Mouse (Mus musculus): ENCODE measurements around the gene Naxd. TPM values are rescaled to one million over a fixed set of nuclear protein-coding genes. Genes with fewer than 3 reads are reported as not detected.

The Naxd gene
- polyA plus RNA-seq, 1 experiment from 2014 or later = 108 TPM

DNA sequence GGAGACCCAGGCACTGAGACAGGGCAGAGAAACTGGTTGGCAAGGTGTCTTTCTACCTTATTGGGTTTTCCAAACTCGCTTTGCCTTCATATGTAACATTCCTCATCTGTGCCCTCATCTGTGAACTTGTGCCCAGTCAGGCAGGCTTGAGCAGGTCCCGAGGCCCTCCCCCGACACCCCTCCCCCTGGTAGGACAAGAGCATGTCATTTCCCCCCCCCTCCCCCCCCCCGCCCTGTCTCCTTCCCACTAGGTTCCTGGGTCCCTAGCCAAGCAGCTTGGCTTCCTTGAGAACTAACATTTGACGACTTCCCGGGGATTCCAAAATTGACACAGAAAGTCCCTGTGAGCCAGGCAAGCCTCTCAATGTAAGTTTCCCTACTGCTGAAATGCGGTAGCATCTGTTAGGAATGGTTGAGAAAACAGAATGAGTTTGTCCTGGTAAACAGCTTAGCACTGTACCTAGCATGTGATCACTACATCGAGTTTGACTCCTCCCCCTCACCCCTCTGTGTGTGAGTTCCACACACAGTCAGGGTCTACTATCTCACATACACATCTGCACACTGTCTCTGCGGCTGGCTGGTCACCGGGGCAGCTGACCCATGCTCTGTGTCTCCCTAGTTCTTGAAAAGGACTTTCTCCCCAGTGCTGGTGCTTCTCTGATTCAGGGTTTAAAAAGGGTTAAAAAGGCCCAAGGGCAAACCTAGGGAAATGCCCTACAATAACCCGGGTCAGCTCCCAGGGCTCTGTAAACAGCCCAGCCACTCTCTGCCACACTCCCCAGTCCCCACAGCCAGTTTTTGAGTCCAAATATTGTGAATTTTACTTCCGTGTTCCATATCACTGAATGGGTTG, 39.1 kb upstream of the Naxd start:
- no peak for DNase-seq (ENCODE audit: low spot score)
- H3K9me3 ChIP-seq (ENCODE audit: control insufficient read depth, low read length) = no peaks in the 10 kb centered on the region
- 56% methylated on average over 11 of the region's 12 CpGs for WGBS

DNA sequence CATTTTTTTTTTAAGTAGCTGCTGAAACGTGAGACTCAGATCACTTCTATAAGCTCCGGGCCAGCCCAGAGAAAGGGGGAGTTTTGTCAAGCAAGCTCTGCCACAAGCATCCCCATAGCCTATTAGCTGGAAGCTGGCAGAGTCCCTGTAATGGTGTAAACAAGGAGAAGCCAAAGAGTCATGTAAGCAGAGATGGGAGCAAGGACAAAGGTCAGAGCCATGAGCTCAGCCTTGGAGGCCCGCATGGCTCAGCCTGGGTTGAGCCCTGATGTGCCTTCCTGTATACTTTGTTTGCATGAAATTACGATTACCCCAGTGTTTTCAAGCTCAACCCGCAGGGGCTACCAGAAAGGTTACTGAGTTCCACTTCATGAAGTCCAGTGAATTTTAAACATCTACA, 38.3 kb upstream of the Naxd start:
- H3K36me3 ChIP-seq (ENCODE audit: control insufficient read depth, insufficient read depth, low read length) = no peaks in the 10 kb centered on the region
- no peaks in the 10 kb centered on the region for H3K27me3 ChIP-seq (ENCODE audit: control insufficient read depth, insufficient read depth, low read length)
- WGBS = 41% methylated on average over 5 of the region's 5 CpGs
- DNase-seq (ENCODE audit: low spot score) (no peak), ATAC-seq (ENCODE audit: insufficient read depth, low FRiP score, low TSS enrichment) (no peak)
- no peak overlapping the region for H3K4me3 ChIP-seq (ENCODE audit: low read depth, low read length)
- H3K4me1 ChIP-seq (ENCODE audit: control insufficient read depth, insufficient read depth, low read length) = 0 out of 2 replicates have a peak, but pooled peaks cover 2% of the 10 kb centered on the region
- no peak overlapping the region for H3K27ac ChIP-seq (ENCODE audit: low read depth, low read length)
- no peak overlapping the region for H3K4me2 ChIP-seq (ENCODE audit: low read depth)
- H3K9me3 ChIP-seq (ENCODE audit: control insufficient read depth, low read length) = no peaks in the 10 kb centered on the region
- H3K9ac ChIP-seq (ENCODE audit: low read length) = no peak overlapping the region

More for the DNA sequence above, 39.1 kb upstream of the Naxd start:
- no peak overlapping the region for H3K4me3 ChIP-seq (ENCODE audit: low read depth, low read length)
- no peaks in the 10 kb centered on the region for H3K36me3 ChIP-seq (ENCODE audit: control insufficient read depth, insufficient read depth, low read length)
- no peaks in the 10 kb centered on the region for H3K27me3 ChIP-seq (ENCODE audit: control insufficient read depth, insufficient read depth, low read length)
- no peak overlapping the region for H3K27ac ChIP-seq (ENCODE audit: low read depth, low read length)
- 0 out of 2 replicates have a peak, but pooled peaks cover 2% of the 10 kb centered on the region for H3K4me1 ChIP-seq (ENCODE audit: control insufficient read depth, insufficient read depth, low read length)
- no peak for ATAC-seq (ENCODE audit: insufficient read depth, low FRiP score, low TSS enrichment)
- no peak overlapping the region for H3K9ac ChIP-seq (ENCODE audit: low read length)
- H3K4me2 ChIP-seq (ENCODE audit: low read depth) = no peak overlapping the region

DNA sequence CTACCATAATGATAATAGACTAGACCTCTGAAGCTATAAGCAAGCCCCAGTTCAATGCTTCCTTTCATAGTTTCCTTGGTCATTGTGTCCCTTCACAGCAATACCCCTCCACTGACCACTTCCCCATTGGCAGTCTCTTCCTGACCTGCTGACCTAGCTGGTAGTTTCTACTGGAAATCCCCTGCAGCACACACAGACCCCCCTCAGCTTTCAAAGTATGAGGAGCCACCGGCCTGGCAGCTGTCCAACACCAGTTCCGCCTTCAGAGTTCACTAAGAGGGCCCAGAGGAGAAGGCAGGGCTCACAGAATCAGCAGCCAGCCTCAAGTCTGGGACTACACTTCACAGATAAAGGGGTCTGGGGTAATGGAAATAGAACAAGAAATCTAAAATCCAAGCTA, 36.4 kb upstream of the Naxd start:
- 46% methylated on average over 2 of the region's 2 CpGs for WGBS
- Histone ChIP-seq H3K36me3 (ENCODE audit: control insufficient read depth, insufficient read depth, low read length) (no peaks in the 10 kb centered on the region), H3K4me3 (ENCODE audit: low read depth, low read length) (no peak overlapping the region), H3K9me3 (ENCODE audit: control insufficient read depth, low read length) (no peaks in the 10 kb centered on the region), H3K4me1 (ENCODE audit: control insufficient read depth, insufficient read depth, low read length) (0 out of 2 replicates have a peak, but pooled peaks cover 2% of the 10 kb centered on the region), H3K27me3 (ENCODE audit: control insufficient read depth, insufficient read depth, low read length) (no peaks in the 10 kb centered on the region), H3K9ac (ENCODE audit: low read length) (no peak overlapping the region), H3K4me2 (ENCODE audit: low read depth) (no peak overlapping the region), H3K27ac (ENCODE audit: low read depth, low read length) (no peak overlapping the region)
- no peak for DNase-seq (ENCODE audit: low spot score)
- no peak for ATAC-seq (ENCODE audit: insufficient read depth, low FRiP score, low TSS enrichment)

DNA sequence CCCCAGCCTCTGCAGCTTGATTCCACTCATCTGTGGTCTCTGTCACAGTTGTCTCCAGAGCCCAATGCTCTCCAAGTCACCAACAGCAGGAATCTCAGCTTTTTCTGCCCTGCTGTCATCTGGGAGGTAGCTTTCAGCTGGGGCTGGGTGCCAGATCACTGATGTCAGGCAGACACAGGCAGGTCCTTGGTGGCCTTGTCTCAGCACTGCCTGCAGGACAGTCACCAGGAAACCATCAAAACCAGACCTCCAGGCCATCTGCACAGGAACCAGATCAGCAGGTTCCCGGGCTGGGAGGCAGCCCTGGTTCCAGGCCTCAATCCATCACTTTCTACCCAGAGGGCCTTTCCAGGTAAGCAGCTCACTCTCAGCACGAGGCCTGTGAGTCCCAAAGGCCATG, 35.5 kb upstream of the Naxd start:
- Histone ChIP-seq H3K4me2 (ENCODE audit: low read depth) (no peak overlapping the region), H3K4me3 (ENCODE audit: low read depth, low read length) (no peak overlapping the region), H3K4me1 (ENCODE audit: control insufficient read depth, insufficient read depth, low read length) (0 out of 2 replicates have a peak, but pooled peaks cover 2% of the 10 kb centered on the region), H3K36me3 (ENCODE audit: control insufficient read depth, insufficient read depth, low read length) (no peaks in the 10 kb centered on the region), H3K9ac (ENCODE audit: low read length) (no peak overlapping the region), H3K27me3 (ENCODE audit: control insufficient read depth, insufficient read depth, low read length) (no peaks in the 10 kb centered on the region), H3K27ac (ENCODE audit: low read depth, low read length) (no peak overlapping the region), H3K9me3 (ENCODE audit: control insufficient read depth, low read length) (no peaks in the 10 kb centered on the region)
- ATAC-seq (ENCODE audit: insufficient read depth, low FRiP score, low TSS enrichment) (no peak), DNase-seq (ENCODE audit: low spot score) (no peak)
- 72% methylated on average over 2 of the region's 2 CpGs for WGBS

DNA sequence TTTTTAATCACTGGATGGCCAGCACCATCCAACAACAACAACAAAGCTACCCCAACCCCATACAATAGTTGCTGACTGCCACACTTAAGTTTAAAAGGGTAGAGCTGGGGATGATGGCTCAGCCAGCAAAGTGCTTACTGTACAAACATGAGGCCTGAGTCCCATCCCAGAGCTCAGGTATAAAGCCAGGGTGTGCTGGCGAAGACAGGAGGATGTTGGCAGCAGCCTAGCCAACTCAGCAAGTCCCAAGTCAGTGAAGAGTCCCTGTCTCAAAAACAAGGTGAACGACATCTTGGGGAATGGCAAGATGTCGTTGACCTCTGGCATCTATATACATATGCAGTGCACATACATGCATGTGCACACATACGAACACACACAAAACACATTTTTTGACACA, 34.7 kb upstream of the Naxd start:
- Histone ChIP-seq H3K27me3 (ENCODE audit: control insufficient read depth, insufficient read depth, low read length) (no peaks in the 10 kb centered on the region), H3K9me3 (ENCODE audit: control insufficient read depth, low read length) (no peaks in the 10 kb centered on the region), H3K4me1 (ENCODE audit: control insufficient read depth, insufficient read depth, low read length) (0 out of 2 replicates have a peak, but pooled peaks cover 2% of the 10 kb centered on the region), H3K4me3 (ENCODE audit: low read depth, low read length) (no peak overlapping the region), H3K36me3 (ENCODE audit: control insufficient read depth, insufficient read depth, low read length) (no peaks in the 10 kb centered on the region), H3K4me2 (ENCODE audit: low read depth) (no peak overlapping the region), H3K27ac (ENCODE audit: low read depth, low read length) (no peak overlapping the region), H3K9ac (ENCODE audit: low read length) (no peak overlapping the region)
- 96% methylated on average over 4 of the region's 4 CpGs for WGBS
- no peak for DNase-seq (ENCODE audit: low spot score)
- no peak for ATAC-seq (ENCODE audit: insufficient read depth, low FRiP score, low TSS enrichment)

DNA sequence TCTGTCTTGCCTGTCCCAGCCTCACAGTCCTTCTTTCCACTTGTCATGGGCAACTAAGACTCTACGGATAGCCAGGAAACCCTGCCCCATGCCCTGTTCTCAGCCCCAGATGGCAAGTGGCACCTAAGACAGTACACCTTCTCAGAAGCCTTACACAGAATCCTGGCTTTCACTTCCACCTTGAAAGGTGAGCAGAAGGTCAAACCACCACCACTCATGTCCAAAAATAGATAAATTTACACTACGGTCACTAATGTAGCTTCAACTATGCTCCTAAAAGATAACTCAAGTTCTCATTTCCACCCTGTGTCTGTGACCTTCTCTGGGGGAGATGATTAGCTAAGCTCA, 33.8 kb upstream of the Naxd start:
- Histone ChIP-seq H3K4me2 (ENCODE audit: low read depth) (no peak overlapping the region), H3K9me3 (ENCODE audit: control insufficient read depth, low read length) (no peaks in the 10 kb centered on the region), H3K36me3 (ENCODE audit: control insufficient read depth, insufficient read depth, low read length) (no peaks in the 10 kb centered on the region), H3K27ac (ENCODE audit: low read depth, low read length) (no peak overlapping the region), H3K27me3 (ENCODE audit: control insufficient read depth, insufficient read depth, low read length) (no peaks in the 10 kb centered on the region), H3K4me1 (ENCODE audit: control insufficient read depth, insufficient read depth, low read length) (0 out of 2 replicates have a peak, but pooled peaks cover 2% of the 10 kb centered on the region), H3K4me3 (ENCODE audit: low read depth, low read length) (no peak overlapping the region), H3K9ac (ENCODE audit: low read length) (no peak overlapping the region)
- 97% methylated on average over 2 of the region's 2 CpGs for WGBS
- no peak for ATAC-seq (ENCODE audit: insufficient read depth, low FRiP score, low TSS enrichment)
- no peak for DNase-seq (ENCODE audit: low spot score)

DNA sequence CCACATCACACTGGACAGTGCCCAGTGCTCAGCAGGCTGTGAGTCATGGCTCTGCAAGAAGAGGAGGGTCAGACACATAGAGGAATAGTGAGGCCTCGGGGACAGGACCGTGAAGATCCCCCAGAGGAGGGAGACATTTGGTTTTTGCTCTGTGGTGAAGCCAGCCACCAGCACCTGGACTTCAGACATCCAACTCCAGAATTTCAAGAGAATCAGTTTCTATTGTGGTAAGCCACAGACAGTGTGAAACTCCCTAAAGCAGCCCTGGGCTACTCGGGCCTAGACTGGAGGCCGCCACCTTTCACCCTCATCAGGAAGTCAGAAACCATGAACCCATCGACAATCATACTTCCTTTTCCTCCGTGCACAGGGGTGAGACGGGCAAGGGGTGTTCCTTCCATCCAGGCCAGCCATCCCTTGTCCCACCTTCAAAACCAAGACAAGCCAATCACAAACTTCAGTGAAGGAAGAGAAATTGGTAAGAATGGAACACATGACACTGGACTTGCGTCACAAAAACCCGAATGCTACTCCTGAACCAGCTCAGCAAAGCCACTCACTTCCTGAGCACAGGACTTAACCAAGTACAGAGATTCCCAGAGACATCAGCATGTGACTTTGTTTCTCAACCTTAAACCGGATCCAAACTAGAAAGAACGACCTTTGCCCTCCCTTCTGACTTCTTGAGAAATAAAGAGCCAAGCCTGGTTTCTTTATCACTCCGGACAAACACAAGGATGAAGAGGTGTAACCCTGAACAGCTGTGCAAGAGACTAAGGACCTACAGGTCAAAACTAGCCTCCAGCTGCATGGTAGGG, 33.2 kb upstream of the Naxd start:
- Histone ChIP-seq H3K36me3 (ENCODE audit: control insufficient read depth, insufficient read depth, low read length) (no peaks in the 10 kb centered on the region), H3K4me1 (ENCODE audit: control insufficient read depth, insufficient read depth, low read length) (no peaks in the 10 kb centered on the region), H3K4me3 (ENCODE audit: low read depth, low read length) (no peak overlapping the region), H3K27me3 (ENCODE audit: control insufficient read depth, insufficient read depth, low read length) (no peaks in the 10 kb centered on the region), H3K4me2 (ENCODE audit: low read depth) (no peak overlapping the region), H3K9ac (ENCODE audit: low read length) (no peak overlapping the region), H3K9me3 (ENCODE audit: control insufficient read depth, low read length) (no peaks in the 10 kb centered on the region), H3K27ac (ENCODE audit: low read depth, low read length) (no peak overlapping the region)
- DNase-seq (ENCODE audit: low spot score) = no peak
- no peak for ATAC-seq (ENCODE audit: insufficient read depth, low FRiP score, low TSS enrichment)
- 78% methylated on average over 12 of the region's 12 CpGs for WGBS

DNA sequence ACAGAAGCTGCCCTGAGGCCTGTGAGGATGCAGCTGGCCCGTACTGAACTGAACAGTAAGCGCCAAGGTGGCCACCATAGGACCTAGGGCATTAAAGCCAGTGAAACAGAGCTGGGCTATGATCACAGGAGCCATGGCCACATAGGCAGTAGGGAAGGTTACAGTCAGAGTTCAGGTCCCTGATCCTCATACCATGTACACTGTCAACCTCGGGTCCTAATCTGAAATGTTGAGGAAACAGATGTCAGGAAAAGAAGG, 32.7 kb upstream of the Naxd start:
- H3K9ac ChIP-seq (ENCODE audit: low read length) = no peak overlapping the region
- no peak overlapping the region for H3K4me2 ChIP-seq (ENCODE audit: low read depth)
- H3K4me3 ChIP-seq (ENCODE audit: low read depth, low read length) = no peak overlapping the region
- no peaks in the 10 kb centered on the region for H3K27me3 ChIP-seq (ENCODE audit: control insufficient read depth, insufficient read depth, low read length)
- ATAC-seq (ENCODE audit: insufficient read depth, low FRiP score, low TSS enrichment) = no peak
- H3K27ac ChIP-seq (ENCODE audit: low read depth, low read length) = no peak overlapping the region
- DNase-seq (ENCODE audit: low spot score) = no peak
- WGBS = 76% methylated on average over 3 of the region's 3 CpGs
- H3K36me3 ChIP-seq (ENCODE audit: control insufficient read depth, insufficient read depth, low read length) = no peaks in the 10 kb centered on the region
- no peaks in the 10 kb centered on the region for H3K4me1 ChIP-seq (ENCODE audit: control insufficient read depth, insufficient read depth, low read length)
- H3K9me3 ChIP-seq (ENCODE audit: control insufficient read depth, low read length) = no peaks in the 10 kb centered on the region

DNA sequence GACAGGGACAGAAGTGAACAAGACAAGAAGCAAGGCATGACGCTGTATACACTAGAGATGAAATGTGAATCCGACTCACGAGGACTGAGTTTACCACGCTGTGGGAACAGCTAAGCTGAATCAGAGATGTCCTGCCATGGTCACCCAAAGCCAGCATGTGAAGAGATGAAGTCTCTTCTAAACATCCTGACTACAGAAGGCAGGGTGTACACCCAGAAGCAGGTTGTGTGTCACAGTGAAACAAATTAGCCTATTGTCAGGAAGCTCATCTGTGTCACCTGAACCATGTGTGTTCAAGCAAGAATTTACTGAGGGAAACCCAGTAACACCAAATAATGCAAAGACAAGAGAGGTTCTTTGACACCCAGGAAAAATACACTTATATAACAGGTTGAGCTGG, 31.7 kb upstream of the Naxd start:
- Histone ChIP-seq H3K27ac (ENCODE audit: low read depth, low read length) (no peak overlapping the region), H3K9ac (ENCODE audit: low read length) (no peak overlapping the region), H3K4me2 (ENCODE audit: low read depth) (no peak overlapping the region), H3K4me1 (ENCODE audit: control insufficient read depth, insufficient read depth, low read length) (no peaks in the 10 kb centered on the region), H3K27me3 (ENCODE audit: control insufficient read depth, insufficient read depth, low read length) (no peaks in the 10 kb centered on the region), H3K36me3 (ENCODE audit: control insufficient read depth, insufficient read depth, low read length) (no peaks in the 10 kb centered on the region), H3K9me3 (ENCODE audit: control insufficient read depth, low read length) (no peaks in the 10 kb centered on the region), H3K4me3 (ENCODE audit: low read depth, low read length) (no peak overlapping the region)
- DNase-seq (ENCODE audit: low spot score) = no peak
- ATAC-seq (ENCODE audit: insufficient read depth, low FRiP score, low TSS enrichment) = no peak
- WGBS = 94% methylated on average over 4 of the region's 4 CpGs

Data from neural tube, embryonic 11.5 days (tissue).